In genomic region chr17:73514862-73515261, GRCm38 (mm10) we compare ENCODE assay signal across 16 mouse cellular contexts.
"Had no signal": no experiment of that assay in that cellular context is flagged by ENCODE, and none has a peak within 500 bp of the region (broad histone marks: within the 10 kb centered on the region; RNA-seq: fewer than 3 reads in every experiment).

No protein-coding gene starts in this region.

- ATAC-seq: liver, postnatal 0 days; lung, postnatal 0 days; midbrain, embryonic 13.5 days; midbrain, embryonic 15.5 days had no signal

- H3K4me2 ChIP-seq: lung, embryonic 15.5 days; midbrain, embryonic 11.5 days; midbrain, embryonic 13.5 days; midbrain, embryonic 15.5 days; neural tube, embryonic 12.5 days; stomach, embryonic 15.5 days had no signal

- DNase-seq: liver, postnatal 0 days; lung, adult 2 months; lung, postnatal 14 days; lung, postnatal 36 days; thymus, adult 2 months; thymus, postnatal 25 days had no signal

- H3K4me3 ChIP-seq: lung, embryonic 15.5 days; megakaryocyte, embryonic 14.5 days; midbrain, embryonic 13.5 days; midbrain, embryonic 15.5 days; neural tube, embryonic 12.5 days; stomach, embryonic 15.5 days had no signal

- H3K36me3 ChIP-seq: lung, embryonic 15.5 days; midbrain, embryonic 13.5 days; midbrain, embryonic 15.5 days; neural tube, embryonic 12.5 days; stomach, embryonic 15.5 days had no signal

- H3K4me1 ChIP-seq: lung, embryonic 15.5 days; megakaryocyte, embryonic 14.5 days; neural tube, embryonic 12.5 days; stomach, embryonic 15.5 days had no signal

- H3K27ac ChIP-seq: lung, embryonic 15.5 days; macrophage; midbrain, embryonic 13.5 days; midbrain, embryonic 15.5 days; neural tube, embryonic 12.5 days; stomach, embryonic 15.5 days; stomach, postnatal 0 days had no signal

- H3K9me3 ChIP-seq: lung, embryonic 15.5 days; megakaryocyte, embryonic 14.5 days; midbrain, embryonic 13.5 days; midbrain, embryonic 15.5 days; neural tube, embryonic 12.5 days; stomach, embryonic 15.5 days had no signal

- H3K27me3 ChIP-seq: lung, embryonic 15.5 days; megakaryocyte, embryonic 14.5 days; midbrain, embryonic 13.5 days; midbrain, embryonic 15.5 days; neural tube, embryonic 12.5 days; stomach, embryonic 15.5 days had no signal

- H3K9ac ChIP-seq: liver, postnatal 0 days; lung, embryonic 15.5 days; midbrain, embryonic 13.5 days; midbrain, embryonic 15.5 days; neural tube, embryonic 12.5 days; stomach, embryonic 15.5 days had no signal
